Mouse (Mus musculus): ENCODE measurements around the gene Mbnl3. TPM values are rescaled to one million over a fixed set of nuclear protein-coding genes. Genes with fewer than 3 reads are reported as not detected.

The Mbnl3 gene
- polyA plus RNA-seq, 1 experiment from 2014 or later, result 1.4 TPM

DNA sequence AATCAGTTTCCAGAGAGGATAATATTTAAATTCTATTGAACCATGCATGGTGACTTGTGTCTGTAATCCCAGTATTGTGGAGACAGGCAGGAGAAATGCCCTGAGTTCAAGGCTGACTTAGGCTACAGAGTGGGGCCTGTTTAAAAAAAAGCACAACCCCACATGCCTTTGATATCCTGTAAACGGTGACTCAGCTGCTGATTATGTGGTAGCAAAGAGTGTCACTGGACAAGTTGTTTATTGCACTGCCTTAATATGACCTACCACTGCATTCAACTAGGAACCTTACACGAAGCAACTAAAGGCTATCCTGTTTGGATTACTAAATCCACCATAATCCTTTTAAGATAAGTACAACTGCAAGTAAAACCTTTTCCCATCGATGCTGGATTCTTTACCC, 66.3 kb downstream of the Mbnl3 start:
- Histone ChIP-seq H3K9me3 (no peaks in the 10 kb centered on the region), H3K27ac (no peak overlapping the region), H3K27me3 (no peaks in the 10 kb centered on the region), H3K4me3 (no peak overlapping the region), H3K9ac (no peak overlapping the region), H3K4me1 (replicated peaks) (no peaks in the 10 kb centered on the region), H3K36me3 (no peaks in the 10 kb centered on the region), H3K4me2 (no peak overlapping the region)
- ATAC-seq (ENCODE audit: low FRiP score), result no peak
- WGBS, result 82% methylated on average over 3 of the region's 3 CpGs

DNA sequence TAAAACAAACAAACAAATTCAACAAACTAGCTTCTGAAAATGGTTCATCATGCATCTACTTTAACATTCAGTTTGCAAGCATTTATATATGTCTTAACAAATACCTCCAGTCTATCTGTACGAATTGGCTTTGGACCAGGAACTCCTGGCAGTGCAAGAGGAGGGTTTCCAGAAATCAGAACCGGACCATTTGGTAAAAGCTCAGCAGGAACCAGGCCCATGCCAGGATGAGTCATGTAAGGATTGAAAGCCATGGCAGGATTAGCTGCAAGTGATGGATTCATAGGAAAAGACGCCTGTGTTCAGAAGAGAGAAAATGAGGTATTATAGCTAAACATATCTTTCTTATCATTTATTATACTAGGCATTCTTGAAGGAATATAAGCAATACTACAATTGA, 75.0 kb downstream of the Mbnl3 start:
- Histone ChIP-seq H3K4me1 (replicated peaks) (no peaks in the 10 kb centered on the region), H3K9ac (no peak overlapping the region), H3K4me3 (no peak overlapping the region), H3K27ac (no peak overlapping the region), H3K4me2 (no peak overlapping the region), H3K36me3 (no peaks in the 10 kb centered on the region), H3K27me3 (no peaks in the 10 kb centered on the region), H3K9me3 (no peaks in the 10 kb centered on the region)
- 82% methylated on average over 3 of the region's 3 CpGs for WGBS
- no peak for ATAC-seq (ENCODE audit: low FRiP score)

DNA sequence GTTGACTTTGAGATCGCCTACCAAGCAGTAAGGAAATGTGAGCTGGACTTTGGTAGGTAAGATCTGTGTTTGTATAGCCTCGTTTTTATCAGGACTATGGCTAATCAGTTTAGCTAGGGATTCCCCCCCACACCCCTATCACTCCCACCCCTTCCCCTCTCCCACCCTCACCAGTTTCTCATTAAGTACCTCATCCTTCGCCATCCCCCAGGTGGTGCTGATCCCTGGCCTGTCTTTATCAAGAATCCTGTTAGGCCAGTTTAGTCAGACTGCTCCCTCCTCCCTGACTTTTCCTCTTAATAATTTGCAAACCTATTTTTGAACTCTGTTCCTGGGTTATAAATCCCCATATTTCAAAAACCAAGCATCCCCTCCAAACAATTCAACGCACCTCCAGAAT, 103.6 kb downstream of the Mbnl3 start:
- Histone ChIP-seq H3K27me3 (no peaks in the 10 kb centered on the region), H3K36me3 (no peaks in the 10 kb centered on the region), H3K9me3 (no peaks in the 10 kb centered on the region), H3K4me1 (replicated peaks) (no peaks in the 10 kb centered on the region), H3K27ac (no peak overlapping the region), H3K4me2 (no peak overlapping the region), H3K4me3 (no peak overlapping the region), H3K9ac (no peak overlapping the region)
- 79% methylated on average over 4 of the region's 4 CpGs for WGBS
- ATAC-seq (ENCODE audit: low FRiP score), result no peak

GRCm38 (mm10) chrX:51084972-51085371, 121.4 kb downstream of the Mbnl3 start:
- H3K4me3 ChIP-seq, result no peak overlapping the region
- H3K9ac ChIP-seq, result no peak overlapping the region
- no peak for ATAC-seq (ENCODE audit: low FRiP score)
- H3K4me2 ChIP-seq, result no peak overlapping the region
- no peak overlapping the region for H3K27ac ChIP-seq
- H3K4me1 ChIP-seq (replicated peaks), result no peaks in the 10 kb centered on the region
- no peaks in the 10 kb centered on the region for H3K36me3 ChIP-seq
- 76% methylated on average over 6 of the region's 6 CpGs for WGBS
- no peaks in the 10 kb centered on the region for H3K27me3 ChIP-seq
- no peaks in the 10 kb centered on the region for H3K9me3 ChIP-seq

DNA sequence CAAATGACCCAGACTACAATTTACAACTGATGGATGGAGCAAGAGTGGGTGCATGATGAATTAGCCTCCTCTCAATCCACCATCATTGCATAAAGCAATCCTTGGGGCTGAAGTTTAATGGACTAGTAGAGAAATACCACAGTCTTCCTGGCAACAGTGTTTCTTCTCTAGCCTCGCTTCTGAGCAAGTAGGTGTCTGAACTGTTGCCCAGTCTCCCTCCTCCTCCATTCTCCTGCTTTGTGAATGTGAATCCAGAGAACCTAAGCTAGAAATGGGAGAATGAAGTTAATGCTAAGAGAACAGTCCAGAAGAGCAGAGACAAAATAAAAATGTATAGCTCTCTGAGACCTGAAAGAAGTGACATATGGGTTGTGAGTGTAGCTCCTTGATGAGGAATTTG, 122.1 kb downstream of the Mbnl3 start:
- H3K9ac ChIP-seq, result no peak overlapping the region
- no peak overlapping the region for H3K4me3 ChIP-seq
- ATAC-seq (ENCODE audit: low FRiP score), result no peak
- H3K4me1 ChIP-seq (replicated peaks), result no peaks in the 10 kb centered on the region
- no peaks in the 10 kb centered on the region for H3K27me3 ChIP-seq
- H3K9me3 ChIP-seq, result no peaks in the 10 kb centered on the region
- WGBS, result 69% methylated on average over 1 of the region's 1 CpGs
- no peak overlapping the region for H3K4me2 ChIP-seq
- no peaks in the 10 kb centered on the region for H3K36me3 ChIP-seq
- no peak overlapping the region for H3K27ac ChIP-seq

DNA sequence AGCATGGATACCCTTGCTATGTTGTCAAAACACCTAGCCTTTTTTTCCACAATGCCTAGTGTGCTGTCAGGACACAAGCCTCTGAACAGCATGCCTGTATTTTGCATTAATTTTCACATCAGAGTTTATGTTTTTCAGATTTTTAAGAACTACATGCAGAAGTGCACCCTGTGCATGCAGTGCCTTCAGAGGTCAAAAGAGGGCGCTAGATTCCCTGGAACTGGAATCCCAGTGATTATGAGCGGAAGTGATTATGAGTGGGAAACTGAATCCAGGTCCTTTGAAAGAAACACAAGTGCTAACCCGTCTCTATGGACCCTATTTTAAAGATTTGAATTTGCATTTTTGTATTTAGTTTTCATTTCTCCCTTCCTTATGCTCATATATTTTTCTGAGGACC, 129.6 kb downstream of the Mbnl3 start:
- H3K36me3 ChIP-seq, result no peaks in the 10 kb centered on the region
- no peak overlapping the region for H3K4me3 ChIP-seq
- H3K27ac ChIP-seq, result no peak overlapping the region
- ATAC-seq (ENCODE audit: low FRiP score), result no peak
- H3K4me1 ChIP-seq (replicated peaks), result no peaks in the 10 kb centered on the region
- H3K4me2 ChIP-seq, result no peak overlapping the region
- H3K9me3 ChIP-seq, result no peaks in the 10 kb centered on the region
- H3K9ac ChIP-seq, result no peak overlapping the region
- H3K27me3 ChIP-seq, result no peaks in the 10 kb centered on the region
- 34% methylated on average over 3 of the region's 3 CpGs for WGBS

Small RNA genes lying within 50 kb of the gene (microRNA-seq; reads per million reads assigned to microRNA genes)
- not detected for gene Gm23417

Other genes with a start within 250 kb of the Mbnl3 start
- gene Rap2c, start 188.5 kb downstream of the Mbnl3 start, polyA plus RNA-seq (2015; fragmentation: Nextera tagmentation; extraction: Ambion mirVana), result 16.7 and 17.9 TPM in 2 replicates

Measured in hindbrain, embryonic 13.5 days (tissue).